Mouse (Mus musculus): Measurements from ENCODE around the gene Uchl1. TPM values are rescaled to one million over a fixed set of nuclear protein-coding genes. Genes with fewer than 3 reads are reported as not detected.

The Uchl1 gene
- total and polyA plus RNA-seq, 2 experiments from 2014 or later: 1,756 to 1,809 TPM

DNA sequence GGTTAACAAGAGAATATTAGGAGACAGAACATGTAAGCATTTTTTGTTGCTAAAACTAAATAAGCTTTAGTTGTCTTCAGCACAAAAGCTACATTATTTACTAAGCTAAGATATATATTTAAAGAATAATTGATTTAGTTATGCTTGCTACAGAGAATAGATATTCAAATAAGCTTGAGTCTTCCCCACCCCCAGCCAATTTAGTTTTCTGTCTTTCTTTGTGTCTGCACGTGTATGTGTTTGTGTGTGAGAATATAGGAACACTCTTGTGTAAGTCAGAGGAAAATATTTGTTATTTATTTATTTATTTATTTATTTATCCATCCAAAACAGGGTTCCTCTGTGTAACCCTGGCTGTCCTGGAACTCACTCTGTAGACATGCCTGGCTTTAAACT is 55.4 kb downstream of the Uchl1 start:
- peak overlapping the region; percentile 13; the same call in 1 of the 2 replicates for H3K4me2 ChIP-seq (ENCODE audit: low read depth)
- H3K27me3 ChIP-seq (ENCODE audit: insufficient read depth, low read length): no peaks in the 10 kb centered on the region
- no peak for TF ChIP-seq CTCF (IDR thresholded peaks at IDR 0.05; ENCODE audit: low read depth)
- ATAC-seq: no peak; the same call in 1 of the 2 replicates
- peaks cover 9% of the 10 kb centered on the region; the same call in 1 of the 2 replicates for H3K4me1 ChIP-seq (ENCODE audit: insufficient read depth)
- H3K4me3 ChIP-seq (ENCODE audit: low read depth, low read length): no peak overlapping the region
- WGBS: 22% methylated on average over 1 of the region's 1 CpGs
- no peaks in the 10 kb centered on the region for H3K9me3 ChIP-seq (ENCODE audit: low read length)
- no peak for DNase-seq
- peak overlapping the region; percentile 57 for H3K27ac ChIP-seq (ENCODE audit: low read depth, low read length)
- no peak overlapping the region for H3K9ac ChIP-seq
- H3K36me3 ChIP-seq (ENCODE audit: insufficient read depth): no peaks in the 10 kb centered on the region

DNA sequence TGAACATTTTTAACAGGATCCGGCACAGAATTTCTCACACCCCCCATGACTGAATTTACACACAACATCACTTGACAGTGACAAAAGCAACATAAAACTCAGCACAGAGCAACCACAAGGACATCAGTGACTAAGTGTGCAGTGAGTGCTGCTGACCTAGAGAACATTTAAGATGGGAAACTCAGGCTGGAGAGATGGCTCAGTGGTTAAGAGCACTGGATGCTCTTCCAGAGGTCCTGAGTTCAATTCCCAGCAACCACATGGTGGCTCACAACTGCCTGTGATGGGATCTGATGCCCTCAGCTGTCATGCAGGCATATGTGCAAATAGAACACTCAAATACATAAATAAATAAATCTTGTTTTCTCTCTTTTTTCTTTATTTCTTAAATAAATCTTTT is 57.7 kb downstream of the Uchl1 start:
- Histone ChIP-seq H3K27ac (ENCODE audit: low read depth, low read length) (no peak overlapping the region), H3K4me2 (ENCODE audit: low read depth) (no peak overlapping the region), H3K27me3 (ENCODE audit: insufficient read depth, low read length) (no peaks in the 10 kb centered on the region), H3K9ac (no peak overlapping the region), H3K4me1 (ENCODE audit: insufficient read depth) (peaks cover 9% of the 10 kb centered on the region; the same call in 1 of the 2 replicates), H3K9me3 (ENCODE audit: low read length) (no peaks in the 10 kb centered on the region), H3K4me3 (ENCODE audit: low read depth, low read length) (no peak overlapping the region), H3K36me3 (ENCODE audit: insufficient read depth) (no peaks in the 10 kb centered on the region)
- WGBS: 95% methylated on average over 1 of the region's 1 CpGs
- DNase-seq: no peak
- no peak for ATAC-seq
- TF ChIP-seq CTCF (IDR thresholded peaks at IDR 0.05; ENCODE audit: low read depth): no peak

Other genes starting within 250 kb of the Uchl1 start
- 54.5 and 64.6 TPM in 2 replicates for gene Apbb2, start 57.3 kb upstream of the Uchl1 start, total RNA-seq (2014; rRNA removed)
- gene Apbb2, start 57.3 kb upstream of the Uchl1 start, polyA plus RNA-seq (2015; fragmentation: Nextera tagmentation; extraction: Ambion mirVana): 56.2 and 77.2 TPM in 2 replicates
- gene Limch1, start 69.7 kb downstream of the Uchl1 start, total RNA-seq (2014; rRNA removed): 114 and 133 TPM in 2 replicates
- 49.5 and 62.8 TPM in 2 replicates for gene Limch1, start 69.7 kb downstream of the Uchl1 start, polyA plus RNA-seq (2015; fragmentation: Nextera tagmentation; extraction: Ambion mirVana)